Mouse (Mus musculus) limb, embryonic 12.5 days (tissue): ENCODE results near the gene AY358078. TPM values are rescaled to one million over a fixed set of nuclear protein-coding genes. Genes with fewer than 3 reads are reported as not detected.
"Not testable (repeated sequence)": the region's sequence is repeated elsewhere in the genome, so short reads cannot be mapped to it uniquely, and the experiment has no call there.

Experiments
- ATAC-seq: fragments of 200-750 bp; cut with Nextera tagmentation; 2 replicates; pipeline ENCODE4 v1.8.0; 2017; ENCODE audit warnings: low read depth, moderate TSS enrichment; ENCODE audit not compliant: insufficient number of reproducible peaks, insufficient read depth, low FRiP score, low TSS enrichment
- H3K27ac ChIP-seq: fragments of 300-500 bp; sonication (generic); 2 replicates; pipeline ENCODE4 v1.5.1; 2016; ENCODE audit warnings: mild to moderate bottlenecking, moderate library complexity
- H3K27me3 ChIP-seq: fragments of 300-500 bp; sonication (generic); 2 replicates; pipeline ENCODE4 v1.6.1; 2016; ENCODE audit warnings: mild to moderate bottlenecking, moderate library complexity
- H3K36me3 ChIP-seq: fragments of 300-500 bp; sonication (generic); 2 replicates; pipeline ENCODE4 v1.6.1; 2016; ENCODE audit warnings: mild to moderate bottlenecking, moderate library complexity
- H3K4me1 ChIP-seq: fragments of 300-500 bp; sonication (generic); replicated peaks from 2 replicates; pipeline ENCODE4 v1.6.1; 2016
- H3K4me2 ChIP-seq: fragments of 300-500 bp; sonication (generic); 2 replicates; pipeline ENCODE4 v1.6.1; 2016; ENCODE audit warnings: mild to moderate bottlenecking, moderate library complexity
- H3K4me3 ChIP-seq: fragments of 300-500 bp; sonication (generic); replicated peaks from 2 replicates; pipeline ENCODE4 v1.5.1; 2016; ENCODE audit warnings: mild to moderate bottlenecking
- H3K9ac ChIP-seq: fragments of 300-500 bp; sonication (generic); replicated peaks from 2 replicates; pipeline ENCODE4 v1.6.1; 2016; ENCODE audit warnings: mild to moderate bottlenecking, moderate library complexity
- H3K9me3 ChIP-seq: fragments of 300-500 bp; sonication (generic); 2 replicates; pipeline ENCODE4 v1.6.1; 2016; ENCODE audit warnings: mild to moderate bottlenecking, moderate library complexity
- WGBS: fragments of 180-500 bp; shearing (Covaris S2); methylation state at CpG from one replicate; pipeline ENCODE4 v1.1.7; 2016; 5-methylcytosine and 5-hydroxymethylcytosine counted together
- polyA plus RNA-seq: library from polyadenylated mRNA; unstranded; fragments of >200 nt; fragmentation: Nextera tagmentation; extraction: Ambion mirVana; gene quantifications from 2 replicates; pipeline ENCODE4 v1.2.1, GENCODE M21; 2016

AY358078 gene
- not detected in 2 replicates for polyA plus RNA-seq

DNA sequence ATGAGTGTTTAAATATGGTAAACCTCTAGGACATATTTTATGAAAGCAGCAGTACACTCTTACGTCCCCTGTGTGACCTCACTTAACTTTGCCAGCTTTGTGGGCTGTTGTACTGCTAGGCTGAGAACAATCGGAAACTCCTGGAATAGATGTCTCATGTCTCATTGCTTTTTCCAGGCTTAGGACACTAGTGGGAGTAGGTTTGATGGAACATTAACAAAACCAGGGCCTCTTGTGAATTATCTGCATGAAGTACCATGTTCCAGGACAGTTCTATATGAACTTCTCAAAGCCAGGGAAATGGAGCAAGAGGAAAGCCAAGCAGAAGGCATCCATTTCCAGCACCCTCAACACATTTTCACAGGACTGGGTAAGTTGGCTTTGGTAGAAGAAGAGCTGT is at the start of gene AY358078:
Gene AY358078, plus strand, starts transcription at position 301 of the 400 bp plus-strand sequence.
- no peak within 1 kb of the TSS for H3K4me3 ChIP-seq
- H3K36me3 ChIP-seq: no peaks in the 10 kb centered on the region
- no peaks in the 10 kb centered on the region for H3K9me3 ChIP-seq
- no peaks in the 10 kb centered on the region for H3K4me1 ChIP-seq
- WGBS: 87% methylated on average over 2 of the region's 2 CpGs
- no peak within 1 kb of the TSS for H3K9ac ChIP-seq
- no peak for ATAC-seq
- no peak within 1 kb of the TSS for H3K27ac ChIP-seq
- no peak within 1 kb of the TSS for H3K4me2 ChIP-seq
- H3K27me3 ChIP-seq: no peaks in the 10 kb centered on the region

DNA sequence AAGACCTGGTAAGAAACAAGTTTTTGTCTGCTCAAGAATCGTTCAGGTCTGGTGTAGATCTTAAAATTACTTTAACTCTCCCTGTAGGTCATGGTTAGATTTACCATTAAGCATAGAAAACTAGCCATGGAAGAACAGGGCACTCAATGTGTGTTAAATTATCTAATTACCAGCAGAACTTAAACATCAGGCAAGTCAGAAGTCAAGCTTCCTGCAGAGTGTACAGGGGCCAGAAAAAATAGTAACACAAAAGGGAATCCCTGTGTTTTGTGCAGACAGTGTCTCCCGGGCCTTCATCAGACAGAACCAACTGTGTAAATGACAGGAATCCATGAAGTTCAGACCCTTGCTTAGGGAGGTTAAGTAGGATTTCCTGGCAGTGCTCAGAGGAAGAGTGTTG is 43.9 kb upstream of the AY358078 start:
- Histone ChIP-seq H3K9ac (no peak overlapping the region), H3K27ac (no peak overlapping the region), H3K4me2 (no peak overlapping the region), H3K27me3 (no peaks in the 10 kb centered on the region), H3K36me3 (no peaks in the 10 kb centered on the region), H3K4me3 (no peak overlapping the region), H3K4me1 (no peaks in the 10 kb centered on the region), H3K9me3 (no peaks in the 10 kb centered on the region)
- WGBS: 42% methylated on average over 2 of the region's 2 CpGs
- no peak for ATAC-seq

DNA sequence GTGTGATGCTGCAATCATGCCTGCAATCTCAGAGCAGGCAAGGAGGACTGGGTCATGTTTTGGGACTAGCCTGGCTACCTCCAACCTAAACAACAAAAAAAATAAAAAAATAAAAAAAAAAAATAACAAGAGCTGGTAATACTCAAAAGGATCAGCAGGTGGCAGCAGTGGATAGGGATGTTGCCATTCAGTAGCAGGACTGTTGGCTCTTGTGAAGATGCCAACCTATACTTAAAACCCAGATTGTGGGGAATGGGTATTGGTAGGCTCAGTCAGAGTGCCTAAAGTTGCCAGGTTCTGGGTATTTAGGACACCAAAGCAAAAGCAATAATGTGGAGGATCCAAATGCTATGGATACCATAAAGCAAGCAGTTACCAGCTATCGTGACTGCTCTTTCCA is 28.5 kb upstream of the AY358078 start:
- not testable (repeated sequence) for H3K4me3 ChIP-seq, H3K36me3 ChIP-seq, H3K9ac ChIP-seq, H3K27ac ChIP-seq, ATAC-seq, H3K4me1 ChIP-seq, H3K4me2 ChIP-seq, H3K9me3 ChIP-seq, H3K27me3 ChIP-seq
- whole genome bisulfite sequencing: 100% methylated on average over 1 of the region's 1 CpGs

DNA sequence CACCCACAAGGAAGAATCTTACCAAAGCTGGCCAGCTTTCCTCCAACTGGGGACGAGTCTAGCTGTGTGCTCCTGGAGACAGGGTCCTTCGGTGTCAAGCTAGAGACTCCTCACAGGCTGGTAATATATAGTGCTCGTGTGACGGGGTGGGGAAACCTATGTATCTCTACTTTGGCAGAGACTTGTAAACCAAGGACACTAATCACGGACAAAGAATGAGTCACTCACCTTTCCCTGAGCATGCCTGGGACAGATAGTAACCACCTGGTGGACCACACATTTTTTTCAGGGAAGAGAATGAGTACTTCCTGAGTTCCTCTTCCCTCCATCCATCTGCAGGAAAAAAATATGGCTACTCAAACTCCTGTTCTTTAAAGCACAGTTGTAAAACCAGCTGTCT is 26.4 kb upstream of the AY358078 start, which contains the start of gene Ang4:
Gene Ang4, minus strand, starts transcription at position 101 of the 400 bp plus-strand sequence.
- H3K27ac ChIP-seq: no peak within 1 kb of the TSS
- H3K4me2 ChIP-seq: no peak within 1 kb of the TSS
- no peak within 1 kb of the TSS for H3K9ac ChIP-seq
- H3K4me3 ChIP-seq: no peak within 1 kb of the TSS
- no peaks in the 10 kb centered on the region for H3K36me3 ChIP-seq
- H3K9me3 ChIP-seq: no peaks in the 10 kb centered on the region
- no peaks in the 10 kb centered on the region for H3K27me3 ChIP-seq
- H3K4me1 ChIP-seq: no peaks in the 10 kb centered on the region
- ATAC-seq: no peak
- WGBS: 77% methylated on average over 5 of the region's 5 CpGs

DNA sequence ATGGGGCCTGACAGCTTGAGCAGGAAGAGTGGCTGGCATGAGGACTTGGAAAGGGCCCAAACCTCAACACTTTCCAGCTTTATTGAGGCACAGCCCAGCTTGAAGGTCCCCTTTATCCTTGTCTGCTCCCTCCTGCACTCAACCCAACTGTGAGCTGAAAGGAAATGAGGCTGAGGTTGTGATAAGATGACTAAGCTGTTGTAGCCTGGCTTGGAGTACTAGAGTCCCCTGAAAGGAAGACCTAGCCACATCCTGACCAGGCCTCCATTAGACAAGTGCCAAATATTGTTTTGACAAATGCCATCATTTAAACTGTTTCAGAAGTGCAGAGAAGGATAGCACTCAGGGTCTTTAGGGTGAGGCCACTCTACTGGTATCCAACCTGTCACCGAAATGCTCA is 22.1 kb upstream of the AY358078 start:
- no peaks in the 10 kb centered on the region for H3K4me1 ChIP-seq
- H3K27me3 ChIP-seq: no peaks in the 10 kb centered on the region
- no peak overlapping the region for H3K4me2 ChIP-seq
- H3K4me3 ChIP-seq: no peak overlapping the region
- 94% methylated on average over 1 of the region's 1 CpGs for WGBS
- no peaks in the 10 kb centered on the region for H3K36me3 ChIP-seq
- no peak for ATAC-seq
- H3K27ac ChIP-seq: no peak overlapping the region
- H3K9ac ChIP-seq: no peak overlapping the region
- no peaks in the 10 kb centered on the region for H3K9me3 ChIP-seq

DNA sequence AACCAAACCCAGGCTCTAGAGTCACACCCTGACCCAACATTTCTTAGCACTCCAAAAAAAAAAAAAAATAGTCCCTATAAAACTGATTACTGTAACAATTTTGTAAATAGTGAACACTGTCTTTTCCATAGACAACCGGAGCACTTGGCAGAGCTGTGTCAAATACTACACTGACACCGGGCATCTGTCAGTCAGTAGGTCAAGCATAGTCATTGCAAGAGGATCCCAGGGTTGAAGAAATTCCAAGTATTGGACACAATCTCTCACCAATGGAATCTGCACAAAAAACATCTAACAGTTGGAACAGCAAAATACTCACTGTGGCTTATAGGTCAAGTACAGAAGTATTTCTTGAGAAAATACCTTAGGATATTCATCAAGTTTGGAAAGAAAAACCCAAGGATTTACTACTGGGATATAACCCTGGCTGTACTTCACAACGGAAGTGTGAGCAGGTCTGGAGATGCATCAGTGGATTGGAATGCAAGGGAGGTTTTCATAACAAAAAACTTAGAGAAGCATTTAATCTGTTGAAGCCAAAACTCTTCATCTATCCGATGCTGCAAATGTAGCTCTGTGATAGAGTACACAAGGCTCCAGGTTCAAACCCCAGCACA is 20.9 kb upstream of the AY358078 start:
- ATAC-seq: no peak
- no peaks in the 10 kb centered on the region for H3K36me3 ChIP-seq
- no peaks in the 10 kb centered on the region for H3K27me3 ChIP-seq
- H3K9ac ChIP-seq: no peak overlapping the region
- H3K9me3 ChIP-seq: no peaks in the 10 kb centered on the region
- WGBS: 82% methylated on average over 4 of the region's 4 CpGs
- H3K4me1 ChIP-seq: no peaks in the 10 kb centered on the region
- no peak overlapping the region for H3K27ac ChIP-seq
- no peak overlapping the region for H3K4me2 ChIP-seq
- no peak overlapping the region for H3K4me3 ChIP-seq

DNA sequence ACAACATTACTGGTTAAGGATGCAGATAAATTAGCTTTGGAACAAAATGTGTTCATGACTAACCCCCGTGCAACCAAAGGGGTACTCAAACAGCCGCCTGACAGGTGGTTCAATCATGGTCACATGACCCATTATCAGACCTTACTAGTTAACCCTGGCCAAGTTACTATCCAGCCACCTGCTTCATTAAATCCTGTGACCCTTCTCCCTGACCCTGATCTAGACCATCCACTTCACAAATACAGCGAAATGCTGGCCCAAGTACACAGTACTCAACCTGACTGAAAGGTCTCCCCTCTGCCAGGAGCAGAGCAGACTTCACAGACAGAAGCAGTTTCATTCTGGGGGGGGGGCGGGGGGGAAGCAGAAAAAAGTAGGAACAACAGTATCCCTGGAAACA is 13.5 kb upstream of the AY358078 start:
- no peak overlapping the region for H3K4me2 ChIP-seq
- H3K27me3 ChIP-seq: no peaks in the 10 kb centered on the region
- no peaks in the 10 kb centered on the region for H3K36me3 ChIP-seq
- no peak overlapping the region for H3K4me3 ChIP-seq
- no peak overlapping the region for H3K27ac ChIP-seq
- H3K9me3 ChIP-seq: no peaks in the 10 kb centered on the region
- WGBS: 72% methylated on average over 4 of the region's 4 CpGs
- no peak overlapping the region for H3K9ac ChIP-seq
- no peaks in the 10 kb centered on the region for H3K4me1 ChIP-seq
- no peak for ATAC-seq

DNA sequence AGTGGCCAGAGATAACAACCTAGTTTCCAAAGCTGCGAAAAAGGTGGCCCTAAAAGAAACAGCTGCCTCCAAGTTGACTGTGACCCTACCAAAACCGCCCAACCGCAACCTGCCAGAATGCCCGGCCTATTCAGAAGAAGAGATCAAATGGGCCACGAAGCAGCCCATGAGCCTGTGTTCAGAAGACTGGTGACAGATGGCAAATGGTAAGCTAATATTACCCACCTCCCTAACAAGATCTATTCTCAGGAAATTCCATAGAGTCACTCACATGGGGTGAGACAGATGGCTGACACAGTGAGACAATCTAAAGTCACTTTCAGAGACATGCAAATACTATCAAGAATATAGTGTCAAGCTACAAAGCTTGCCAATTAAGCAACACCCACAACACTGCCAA is 12.8 kb upstream of the AY358078 start:
- Histone ChIP-seq H3K4me3 (no peak overlapping the region), H3K9ac (no peak overlapping the region), H3K27me3 (no peaks in the 10 kb centered on the region), H3K27ac (no peak overlapping the region), H3K4me2 (no peak overlapping the region), H3K36me3 (no peaks in the 10 kb centered on the region), H3K9me3 (no peaks in the 10 kb centered on the region), H3K4me1 (no peaks in the 10 kb centered on the region)
- 82% methylated on average over 5 of the region's 5 CpGs for WGBS
- ATAC-seq: no peak

DNA sequence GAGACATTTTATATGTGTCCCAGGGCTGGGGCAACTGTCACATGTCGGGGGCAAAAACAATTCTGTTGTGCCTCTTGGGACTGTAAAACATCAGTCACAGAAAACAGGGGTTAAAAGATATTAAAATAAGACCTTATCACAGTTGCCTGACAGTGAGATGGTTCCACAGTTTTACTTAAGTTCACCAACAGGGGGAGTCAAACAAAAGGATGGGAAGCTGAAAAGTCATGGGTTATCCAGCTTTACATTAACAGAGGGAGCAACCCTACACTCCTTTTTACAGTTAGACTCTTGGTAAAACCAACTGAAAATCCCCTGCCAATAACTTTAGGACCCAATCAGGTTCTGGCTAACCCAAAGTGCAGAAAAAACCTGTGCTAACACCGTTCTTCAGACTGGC is 10.7 kb upstream of the AY358078 start:
- no peak overlapping the region for H3K27ac ChIP-seq
- no peaks in the 10 kb centered on the region for H3K4me1 ChIP-seq
- H3K4me3 ChIP-seq: no peak overlapping the region
- no peaks in the 10 kb centered on the region for H3K36me3 ChIP-seq
- no peak overlapping the region for H3K4me2 ChIP-seq
- H3K27me3 ChIP-seq: no peaks in the 10 kb centered on the region
- H3K9me3 ChIP-seq: no peaks in the 10 kb centered on the region
- no peak overlapping the region for H3K9ac ChIP-seq
- 78% methylated on average over 2 of the region's 2 CpGs for WGBS
- no peak for ATAC-seq

DNA sequence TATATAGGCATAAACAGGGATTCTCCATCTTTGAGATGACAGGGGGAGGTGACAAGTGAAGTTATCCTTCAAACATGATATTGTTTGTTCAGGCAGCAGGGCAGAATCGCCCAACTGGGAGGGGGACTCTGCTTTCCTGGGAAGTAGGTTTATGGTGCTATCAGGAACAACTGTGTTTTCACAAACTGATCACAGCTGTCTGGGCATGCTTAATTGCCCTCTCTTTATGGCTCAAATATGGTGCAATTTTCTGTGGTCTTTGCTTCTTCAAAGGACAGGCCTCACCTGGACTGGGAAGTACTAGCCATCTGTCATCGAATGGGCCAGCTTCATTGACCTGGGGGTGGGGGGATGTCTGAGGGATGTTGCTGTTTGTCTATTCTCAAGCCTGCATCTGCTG is 5.7 kb upstream of the AY358078 start:
- H3K9ac ChIP-seq: no peak overlapping the region
- WGBS: 21% methylated on average over 2 of the region's 2 CpGs
- H3K36me3 ChIP-seq: no peaks in the 10 kb centered on the region
- H3K4me3 ChIP-seq: no peak overlapping the region
- H3K4me1 ChIP-seq: no peaks in the 10 kb centered on the region
- ATAC-seq: no peak
- no peaks in the 10 kb centered on the region for H3K9me3 ChIP-seq
- H3K27me3 ChIP-seq: no peaks in the 10 kb centered on the region
- no peak overlapping the region for H3K4me2 ChIP-seq
- H3K27ac ChIP-seq: no peak overlapping the region

DNA sequence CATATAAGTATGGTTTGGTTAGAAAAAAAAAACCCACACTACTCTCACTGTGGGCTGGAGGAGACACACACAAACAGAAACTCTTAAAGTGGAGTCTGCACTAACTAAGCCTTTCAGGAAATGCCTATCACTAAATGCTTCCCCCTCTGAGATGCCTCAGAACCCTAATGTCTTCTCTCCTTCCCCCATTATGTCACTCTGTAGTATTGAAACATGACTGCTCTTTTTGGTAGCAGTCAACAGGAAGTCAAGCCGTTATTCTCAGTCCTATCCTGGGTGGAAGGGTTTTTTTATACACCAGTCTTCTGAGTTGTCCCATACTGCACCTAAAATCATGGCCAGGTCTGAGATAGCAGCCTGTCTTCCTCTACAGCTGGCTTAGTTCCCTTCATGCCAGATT is 26.8 kb downstream of the AY358078 start:
- Histone ChIP-seq H3K4me3 (no peak overlapping the region), H3K4me2 (no peak overlapping the region), H3K27ac (no peak overlapping the region), H3K27me3 (no peaks in the 10 kb centered on the region; the same call in 1 of the 2 replicates), H3K9ac (no peak overlapping the region), H3K36me3 (no peaks in the 10 kb centered on the region), H3K4me1 (no peaks in the 10 kb centered on the region), H3K9me3 (no peaks in the 10 kb centered on the region)
- 73% methylated on average over 1 of the region's 1 CpGs for WGBS
- no peak for ATAC-seq

DNA sequence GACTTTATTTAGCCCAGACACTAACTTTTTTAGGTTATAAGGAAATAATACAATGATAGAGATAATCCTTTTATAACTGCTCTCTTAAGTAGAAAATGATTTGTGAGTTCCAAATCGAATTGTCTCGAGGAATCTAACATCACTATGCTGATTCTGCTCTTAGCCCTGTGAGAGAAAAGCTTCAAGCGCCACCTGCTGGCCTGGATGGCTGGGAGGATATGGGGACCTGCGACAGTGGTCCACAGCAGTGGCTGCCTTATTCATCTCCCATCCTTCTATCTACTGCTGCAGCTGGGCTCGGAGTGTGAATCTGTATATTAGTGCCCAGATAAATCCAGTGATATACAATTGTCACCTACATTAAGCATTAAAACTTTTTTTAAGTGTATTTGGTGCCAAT is 28.0 kb downstream of the AY358078 start:
- not testable (repeated sequence) for H3K4me3 ChIP-seq, H3K9me3 ChIP-seq, H3K27ac ChIP-seq, H3K9ac ChIP-seq, H3K4me2 ChIP-seq, H3K4me1 ChIP-seq, ATAC-seq, H3K36me3 ChIP-seq, H3K27me3 ChIP-seq
- WGBS: 37% methylated on average over 5 of the region's 5 CpGs
